Mouse (Mus musculus) left cerebral cortex, postnatal 25 days (tissue): ENCODE measurements around the gene Ccdc70. TPM values are rescaled to one million over a fixed set of nuclear protein-coding genes. Genes with fewer than 3 reads are reported as not detected.

Source experiments
- DNase-seq, 2 experiments: peaks; one replicate each; pipeline ENCODE4 v3.0.0; 2022; ENCODE audit warnings: low spot score in 2 of 2, mixed read lengths in 1 of 2
- intact Hi-C: fragments of 180-260 bp; cut with DNase I; formaldehyde crosslinking; loops from one replicate; pipeline ENCODE4 v1.15.1; 2025
- total RNA-seq, 2 experiments: library from RNA; stranded (reverse); gene quantifications; 2 replicates each; pipeline ENCODE4 v1.2.3; 2021

Gene Ccdc70
- total RNA-seq, 2 experiments from 2014 or later, result not detected

DNA sequence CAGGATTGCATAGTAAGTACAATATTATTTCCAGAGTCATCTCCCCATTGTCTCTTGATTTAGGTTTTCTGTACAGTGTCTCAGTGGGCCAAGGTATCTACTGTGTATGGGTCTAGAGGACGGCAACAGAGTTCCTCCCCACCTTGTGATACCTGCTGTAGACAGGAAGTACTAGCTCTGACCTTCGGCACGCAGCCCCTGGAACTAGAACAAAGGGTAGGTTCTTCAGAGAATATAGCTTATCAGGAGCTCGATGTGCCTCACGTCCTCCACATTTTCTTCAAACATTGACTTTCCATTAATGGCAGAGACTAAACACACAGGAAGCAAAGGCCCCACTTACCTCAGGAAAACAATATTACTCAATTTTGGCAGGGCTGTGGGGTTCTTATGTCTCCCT lies 49.9 kb downstream of the Ccdc70 start:
- intact Hi-C loops, result no loop called here
- DNase-seq, result no peak

DNA sequence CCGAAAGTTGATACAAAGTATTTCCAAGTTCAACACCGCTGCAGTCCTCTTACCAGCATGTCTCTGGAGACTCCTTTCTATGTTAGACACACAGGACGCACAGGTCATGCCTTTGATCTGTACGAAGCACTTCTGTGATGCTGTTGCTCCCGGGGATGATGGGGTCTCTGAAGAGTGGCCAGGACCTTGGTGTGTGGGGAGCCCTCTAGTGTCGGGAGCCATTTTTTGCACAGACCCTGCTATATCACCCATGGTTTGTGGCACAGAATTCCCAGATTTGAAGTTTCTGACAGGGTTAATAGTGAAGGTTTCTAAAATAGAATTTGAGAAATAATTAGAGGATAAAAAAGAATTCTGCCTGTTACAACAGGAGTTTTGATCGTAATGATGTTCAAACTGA lies 52.7 kb downstream of the Ccdc70 start:
- intact Hi-C loops, result no loop called here

More for the DNA sequence above, 52.7 kb downstream of the Ccdc70 start:
- no peak for DNase-seq

Other genes with a start within 250 kb of the Ccdc70 start
- not detected for gene Defa24, start 235.3 kb upstream of the Ccdc70 start, total RNA-seq
- not detected for gene Defb50, start 146.2 kb upstream of the Ccdc70 start, total RNA-seq
- gene Defb2, start 129.8 kb upstream of the Ccdc70 start, total RNA-seq, result not detected
- gene Defb10, start 110.9 kb upstream of the Ccdc70 start, total RNA-seq, result not detected
- gene Defb9, start 84.4 kb upstream of the Ccdc70 start, total RNA-seq, result not detected
- not detected for gene Defb11, start 63.4 kb upstream of the Ccdc70 start, total RNA-seq
- gene Defb15, start 37.1 kb upstream of the Ccdc70 start, total RNA-seq, result not detected
- gene Defb35, start 31.4 kb upstream of the Ccdc70 start, total RNA-seq, result not detected
- not detected for gene Defb13, start 23.0 kb upstream of the Ccdc70 start, total RNA-seq
- not detected for gene Fam90a1a, start 11.1 kb upstream of the Ccdc70 start, total RNA-seq
- 1 to 10 TPM; 1.9 to 2.0 TPM for gene Atp7b, start 90.5 kb downstream of the Ccdc70 start, total RNA-seq
- gene Alg11, start 90.9 kb downstream of the Ccdc70 start, total RNA-seq, result 10 to 100 TPM; 32.7 to 34.4 TPM
- under 1 TPM in 1 of 2 experiments, not detected in 1; 0.16 TPM for gene Nek5, start 155.3 kb downstream of the Ccdc70 start, total RNA-seq
- 1 to 10 TPM; 1.8 to 1.9 TPM for gene Nek3, start 196.7 kb downstream of the Ccdc70 start, total RNA-seq
- gene Ckap2, start 216.0 kb downstream of the Ccdc70 start, total RNA-seq, result under 1 TPM; 0.57 to 0.85 TPM
- 10 to 100 TPM; 26.0 to 28.1 TPM for gene Vps36, start 223.0 kb downstream of the Ccdc70 start, total RNA-seq